Mouse (Mus musculus) thymus, adult 2 months (tissue): Measurements from ENCODE around the gene Mcl1.

Experiments
- CTCF ChIP-seq: fragments of 200-500 bp; IDR thresholded peaks from 2 replicates; pipeline ENCODE4 v1.5.1; 2012; ENCODE audit warnings: mild to moderate bottlenecking, control low read depth, low read length, moderate library complexity, borderline replicate concordance; ENCODE audit not compliant: control insufficient read depth, poor library complexity, insufficient read depth; ENCODE audit errors: extremely low read depth
- POLR2A ChIP-seq: fragments of 200-500 bp; IDR thresholded peaks from 2 replicates; pipeline ENCODE4 v1.6.1; 2012; ENCODE audit warnings: mild to moderate bottlenecking, low read length, control low read depth, moderate library complexity; ENCODE audit not compliant: control insufficient read depth, poor library complexity, insufficient read depth; ENCODE audit errors: extremely low read depth

GRCm38 (mm10) chr3:95662724-95663449 is 4.3 kb downstream of the Mcl1 start:
- TF ChIP-seq CTCF (no peak), POLR2A (no peak)
